Mouse (Mus musculus): Measurements from ENCODE around the gene Sfxn2.

- TF ChIP-seq CTCF (IDR thresholded peaks at IDR 0.05; ENCODE audit: control insufficient read depth, insufficient read depth, insufficient replicate concordance, low read depth, low read length): no peak
- no peak for TF ChIP-seq POLR2A (IDR thresholded peaks at IDR 0.05; ENCODE audit: control insufficient read depth, low read depth, low read length)
Measured at GRCm38 (mm10) chr19:46619001-46619400, 45.8 kb downstream of the Sfxn2 start.

Data from testis, adult 2 months (tissue).